Mouse (Mus musculus) cortical plate, adult 2 months (tissue): Measurements from ENCODE around the gene Frem2. TPM values are rescaled to one million over a fixed set of nuclear protein-coding genes. Genes with fewer than 3 reads are reported as not detected.

ENCODE experiments used
- H3K27ac ChIP-seq: fragments of 200-500 bp; 2 replicates; pipeline ENCODE4 v1.5.1; 2012; ENCODE audit warnings: low read length, control low read depth, inconsistent platforms; ENCODE audit not compliant: insufficient read depth
- H3K4me1 ChIP-seq: fragments of 200-500 bp; 2 replicates; pipeline ENCODE4 v1.6.1; 2011; ENCODE audit warnings: low read length; ENCODE audit not compliant: control insufficient read depth, insufficient read depth
- H3K4me3 ChIP-seq: fragments of 200-500 bp; 2 replicates; pipeline ENCODE4 v1.5.1; 2011; ENCODE audit warnings: mild to moderate bottlenecking, low read length, control low read depth; ENCODE audit not compliant: insufficient read depth
- CTCF ChIP-seq: fragments of 200-500 bp; IDR thresholded peaks from 2 replicates; pipeline ENCODE4 v1.5.1; 2011; ENCODE audit warnings: mild to moderate bottlenecking, control low read depth, low read length; ENCODE audit not compliant: insufficient read depth; ENCODE audit errors: extremely low read depth
- POLR2A ChIP-seq: fragments of 200-500 bp; IDR thresholded peaks from 2 replicates; pipeline ENCODE4 v1.6.1; 2011; ENCODE audit warnings: mild to moderate bottlenecking, low read length, control low read depth; ENCODE audit not compliant: insufficient read depth; ENCODE audit errors: extremely low read depth
- polyA plus RNA-seq: library from polyadenylated mRNA; depleted of rRNA; stranded (reverse); fragments of >200 nt; gene quantifications from 2 replicates; pipeline ENCODE4 v1.2.3, GENCODE M21; 2012

Gene Frem2
- polyA plus RNA-seq, 1 experiment, result 1.3 TPM

DNA sequence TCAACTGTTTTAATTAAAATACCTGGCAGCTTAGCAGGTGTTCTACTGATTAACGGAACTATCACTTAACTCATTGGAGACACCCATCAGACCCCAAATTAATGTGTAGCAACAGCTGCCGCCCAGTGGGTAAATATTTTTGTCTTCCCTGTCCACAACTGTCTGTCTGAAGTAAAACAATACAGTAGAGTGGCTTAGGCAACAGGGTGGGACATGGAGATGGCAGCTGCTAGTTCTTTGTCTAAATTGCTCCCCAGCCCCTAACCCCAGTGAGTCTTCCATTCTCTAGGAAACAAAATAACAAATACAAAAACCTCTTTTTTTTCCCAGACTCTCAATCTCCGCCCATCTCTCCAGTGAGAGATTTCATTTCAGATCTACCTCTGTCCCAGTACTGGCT is 36.2 kb downstream of the Frem2 start:
- H3K27ac ChIP-seq, result no peak overlapping the region
- no peak overlapping the region for H3K4me3 ChIP-seq
- no peaks in the 10 kb centered on the region for H3K4me1 ChIP-seq
- TF ChIP-seq CTCF (no peak), POLR2A (no peak)

DNA sequence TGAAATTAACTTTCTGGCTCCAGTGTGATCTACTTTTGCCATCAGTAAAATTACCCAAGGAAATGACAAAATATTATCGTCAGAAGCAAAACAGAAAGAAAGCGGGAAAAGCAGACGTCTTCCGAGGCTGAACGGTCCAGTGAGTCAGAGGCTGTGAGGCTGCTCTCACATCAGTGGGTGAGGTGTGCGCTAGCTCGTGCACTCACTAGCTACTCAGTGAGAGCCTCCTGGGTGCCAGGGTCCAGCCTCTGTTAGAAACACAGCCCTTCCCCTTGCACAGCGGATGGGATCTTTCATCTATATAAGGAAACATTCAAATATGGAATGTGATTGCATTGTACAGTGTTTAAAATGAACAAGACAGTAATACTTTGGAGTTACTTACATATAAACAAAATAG is 36.8 kb downstream of the Frem2 start:
- TF ChIP-seq CTCF (no peak), POLR2A (no peak)
- Histone ChIP-seq H3K4me3 (no peak overlapping the region), H3K27ac (no peak overlapping the region), H3K4me1 (no peaks in the 10 kb centered on the region)

DNA sequence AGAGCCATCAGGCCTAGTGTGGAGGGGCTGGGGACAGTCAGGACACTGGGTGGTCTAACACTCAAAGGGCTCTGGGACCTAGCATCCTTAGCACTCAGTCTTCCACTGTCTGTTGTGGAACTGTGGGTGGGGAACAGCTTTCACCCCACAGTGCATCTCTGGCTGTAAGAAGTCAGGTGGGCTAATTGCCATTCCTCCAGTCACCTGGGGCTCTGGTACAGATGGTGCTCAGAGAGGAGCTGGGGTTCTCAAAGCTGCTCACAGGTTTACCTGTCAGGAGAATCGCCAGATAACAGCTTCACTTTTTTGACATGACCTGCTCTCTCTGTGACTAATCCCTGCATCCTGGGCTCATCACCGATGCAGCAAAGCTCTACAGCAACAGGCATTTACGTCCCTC is 46.0 kb downstream of the Frem2 start:
- TF ChIP-seq POLR2A (no peak), CTCF (no peak)
- no peak overlapping the region for H3K27ac ChIP-seq
- H3K4me1 ChIP-seq, result no peaks in the 10 kb centered on the region

DNA sequence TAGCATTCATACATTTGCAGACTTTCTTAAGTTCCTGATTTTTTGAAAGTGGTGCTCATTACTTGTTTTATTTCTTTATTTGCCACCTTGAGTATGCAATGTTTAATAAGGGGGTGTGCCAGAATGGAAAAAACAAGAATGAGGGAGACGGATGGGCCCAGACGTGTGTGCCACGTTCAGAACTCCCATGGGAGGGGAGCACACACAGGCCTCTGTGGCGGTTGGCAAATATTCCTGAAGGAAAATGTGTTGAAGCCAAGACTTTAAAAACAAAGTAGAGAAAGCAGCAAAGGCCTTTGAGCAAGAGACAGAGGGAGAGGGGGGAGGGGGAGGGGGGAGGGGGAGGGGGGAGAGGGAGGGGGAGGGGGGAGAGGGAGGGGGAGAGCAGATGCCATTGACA is 47.3 kb downstream of the Frem2 start:
- Histone ChIP-seq H3K4me1 (no peaks in the 10 kb centered on the region), H3K27ac (no peak overlapping the region), H3K4me3 (no peak overlapping the region)
- TF ChIP-seq CTCF (no peak), POLR2A (no peak)

More for the DNA sequence above, 46.0 kb downstream of the Frem2 start:
- H3K4me3 ChIP-seq, result no peak overlapping the region

- TF ChIP-seq CTCF (no peak), POLR2A (no peak)
- Histone ChIP-seq H3K4me1 (no peaks in the 10 kb centered on the region), H3K4me3 (no peak overlapping the region), H3K27ac (no peak overlapping the region)
Measured at GRCm38 (mm10) chr3:53600140-53600539, 57.0 kb downstream of the Frem2 start.

GRCm38 (mm10) chr3:53599315-53599714 is 57.8 kb downstream of the Frem2 start:
- Histone ChIP-seq H3K27ac (no peak overlapping the region), H3K4me1 (no peaks in the 10 kb centered on the region), H3K4me3 (no peak overlapping the region)
- TF ChIP-seq CTCF (no peak), POLR2A (no peak)

- no peak for TF ChIP-seq POLR2A
- TF ChIP-seq CTCF, result no peak
- no peaks in the 10 kb centered on the region for H3K4me1 ChIP-seq
Measured at GRCm38 (mm10) chr3:53598153-53598800, 58.9 kb downstream of the Frem2 start.

GRCm38 (mm10) chr3:53594471-53594870 is 62.7 kb downstream of the Frem2 start:
- Histone ChIP-seq H3K4me1 (no peaks in the 10 kb centered on the region), H3K4me3 (no peak overlapping the region), H3K27ac (no peak overlapping the region)
- TF ChIP-seq POLR2A, result no peak
- no peak for TF ChIP-seq CTCF

More at GRCm38 (mm10) chr3:53598153-53598800, 58.9 kb downstream of the Frem2 start:
- no peak overlapping the region for H3K4me3 ChIP-seq
- H3K27ac ChIP-seq, result no peak overlapping the region

DNA sequence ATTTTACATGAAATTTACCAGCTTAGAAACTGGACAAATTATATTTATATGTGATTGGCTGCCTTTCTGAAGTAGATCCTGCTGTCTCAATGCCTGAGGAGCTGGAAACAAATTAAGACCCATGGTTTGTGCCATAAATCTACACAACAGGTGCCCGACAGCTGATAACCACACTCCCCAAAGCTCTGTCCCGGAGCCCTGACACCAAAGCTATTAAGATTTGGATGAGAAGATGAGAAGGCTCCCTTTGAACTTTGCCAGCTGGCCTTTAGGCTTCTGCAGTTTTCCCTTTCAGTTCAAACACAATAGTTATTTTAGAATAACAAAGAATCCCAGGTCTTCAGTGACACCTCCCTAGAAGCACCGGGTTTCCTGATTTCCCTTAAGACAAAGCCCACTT is 63.4 kb downstream of the Frem2 start:
- no peak overlapping the region for H3K27ac ChIP-seq
- no peak for TF ChIP-seq POLR2A
- TF ChIP-seq CTCF, result no peak
- no peak overlapping the region for H3K4me3 ChIP-seq
- no peaks in the 10 kb centered on the region for H3K4me1 ChIP-seq

- Histone ChIP-seq H3K4me3 (no peak overlapping the region), H3K4me1 (no peaks in the 10 kb centered on the region), H3K27ac (no peak overlapping the region)
- TF ChIP-seq POLR2A (no peak), CTCF (no peak)
Measured at GRCm38 (mm10) chr3:53592036-53592435, 65.1 kb downstream of the Frem2 start.

DNA sequence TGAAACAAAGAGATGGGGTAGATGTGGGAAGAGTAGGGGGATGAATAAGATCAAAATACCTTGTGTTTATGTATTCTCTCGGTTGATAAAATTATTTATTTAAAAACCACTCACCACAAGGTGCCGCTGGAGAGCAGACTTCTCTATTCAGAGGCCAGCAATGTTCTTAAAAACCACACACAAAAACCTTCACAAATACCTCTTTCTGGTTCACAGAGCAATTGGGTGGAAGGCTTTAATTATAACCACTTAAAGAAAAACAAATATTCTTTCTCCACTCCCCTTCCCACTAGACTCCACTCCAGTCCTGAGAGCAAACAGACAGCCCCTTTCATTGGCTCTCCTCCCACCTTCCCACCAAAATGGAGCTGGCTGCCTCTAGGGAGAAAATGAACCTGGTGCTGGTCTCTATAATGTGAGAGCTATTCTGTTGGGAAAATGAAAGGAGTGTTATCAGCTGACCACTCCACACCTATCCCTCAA is 67.0 kb downstream of the Frem2 start:
- Histone ChIP-seq H3K4me1 (no peaks in the 10 kb centered on the region), H3K27ac (no peak overlapping the region), H3K4me3 (no peak overlapping the region)
- TF ChIP-seq CTCF, result peak; percentile 55; the same call in 1 of the 2 replicates
- TF ChIP-seq POLR2A, result no peak

DNA sequence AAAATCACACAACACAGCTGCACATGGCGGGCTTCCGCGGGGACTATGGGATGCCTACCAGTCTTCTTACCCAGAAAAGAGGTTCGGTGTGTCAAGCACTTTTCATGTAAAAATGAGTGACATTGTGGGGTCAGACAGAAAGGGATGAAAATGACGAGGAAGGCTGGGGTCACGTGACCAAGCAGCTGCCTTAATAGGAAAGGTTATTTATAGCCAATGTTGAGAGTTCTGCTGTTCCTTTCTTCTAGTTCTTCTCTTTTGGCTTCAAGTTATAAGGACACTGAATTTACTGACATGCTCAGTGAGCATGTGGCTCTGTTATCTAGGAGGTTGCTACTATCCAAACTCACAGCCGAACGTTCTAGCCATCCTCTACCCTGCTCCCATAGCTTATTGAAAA is 73.9 kb downstream of the Frem2 start:
- no peak for TF ChIP-seq POLR2A
- TF ChIP-seq CTCF, result no peak

More for the DNA sequence above, 73.9 kb downstream of the Frem2 start:
- H3K27ac ChIP-seq, result no peak overlapping the region
- no peaks in the 10 kb centered on the region for H3K4me1 ChIP-seq
- H3K4me3 ChIP-seq, result no peak overlapping the region
